Mouse (Mus musculus) intestine, embryonic 15.5 days (tissue): ENCODE results near the gene Ift74. TPM values are rescaled to one million over a fixed set of nuclear protein-coding genes. Genes with fewer than 3 reads are reported as not detected.

ENCODE experiments used
- ATAC-seq: fragments of 200-750 bp; cut with Nextera tagmentation; 2 replicates; pipeline ENCODE4 v1.8.0; 2017; ENCODE audit warnings: moderate TSS enrichment, moderate library complexity
- H3K27ac ChIP-seq: fragments of 300-500 bp; sonication (generic); 2 replicates; pipeline ENCODE4 v1.5.1; 2015; ENCODE audit warnings: mild to moderate bottlenecking, inconsistent platforms
- H3K27me3 ChIP-seq: fragments of 300-500 bp; sonication (generic); replicated peaks from 2 replicates; pipeline ENCODE4 v1.6.1; 2015; ENCODE audit warnings: inconsistent platforms
- H3K36me3 ChIP-seq: fragments of 300-500 bp; sonication (generic); 2 replicates; pipeline ENCODE4 v1.6.1; 2015; ENCODE audit warnings: inconsistent platforms
- H3K4me1 ChIP-seq: fragments of 300-500 bp; sonication (generic); replicated peaks from 2 replicates; pipeline ENCODE4 v1.6.1; 2015; ENCODE audit warnings: inconsistent platforms
- H3K4me2 ChIP-seq: fragments of 300-500 bp; sonication (generic); replicated peaks from 2 replicates; pipeline ENCODE4 v1.6.1; 2015; ENCODE audit warnings: mild to moderate bottlenecking, inconsistent platforms
- H3K4me3 ChIP-seq: fragments of 300-500 bp; sonication (generic); replicated peaks from 2 replicates; pipeline ENCODE4 v1.5.1; 2015; ENCODE audit warnings: inconsistent platforms
- H3K9ac ChIP-seq: fragments of 300-500 bp; sonication (generic); 2 replicates; pipeline ENCODE4 v1.6.1; 2015; ENCODE audit warnings: inconsistent platforms
- H3K9me3 ChIP-seq: fragments of 300-500 bp; sonication (generic); 2 replicates; pipeline ENCODE4 v1.6.1; 2016; ENCODE audit warnings: inconsistent platforms
- WGBS: fragments of 180-500 bp; shearing (Covaris S2); methylation state at CpG from one replicate; pipeline ENCODE4 v1.1.7; 2015; 5-methylcytosine and 5-hydroxymethylcytosine counted together
- microRNA counts: library from miRNA; unstranded; fragments of <30 nt; microRNA quantifications from one replicate; lab custom pipeline; 2016
- polyA plus RNA-seq: library from polyadenylated mRNA; unstranded; fragments of >200 nt; fragmentation: Nextera tagmentation; extraction: Ambion mirVana; gene quantifications from 2 replicates; pipeline ENCODE4 v1.2.1, GENCODE M21; 2015

Ift74 gene
- polyA plus RNA-seq, 1 experiment from 2014 or later: 23.4 TPM

DNA sequence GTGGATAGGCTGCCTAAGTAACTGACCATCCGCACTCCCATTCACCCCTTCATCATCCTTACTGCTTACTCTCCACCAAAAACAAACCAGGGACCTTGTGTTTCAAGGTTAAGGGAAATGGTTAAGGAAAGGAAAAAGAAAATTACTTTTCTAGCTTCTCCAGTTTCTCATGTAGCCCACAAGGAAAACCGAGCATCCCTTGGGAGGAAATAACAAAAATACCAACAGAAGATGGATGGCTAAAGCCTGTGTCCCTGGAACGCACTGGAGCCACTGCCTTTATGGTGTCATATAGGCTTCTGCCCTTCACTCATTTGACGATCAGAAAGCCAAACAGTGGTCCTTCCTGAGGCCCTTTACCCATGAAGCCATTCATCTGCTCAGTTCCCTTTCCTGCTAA, 97.1 kb downstream of the Ift74 start:
- Histone ChIP-seq H3K27ac (no peak overlapping the region), H3K4me2 (no peak overlapping the region), H3K4me1 (no peaks in the 10 kb centered on the region), H3K9ac (no peak overlapping the region), H3K36me3 (no peaks in the 10 kb centered on the region), H3K27me3 (no peaks in the 10 kb centered on the region), H3K9me3 (no peaks in the 10 kb centered on the region), H3K4me3 (no peak overlapping the region)
- WGBS: 72% methylated on average over 4 of the region's 4 CpGs
- ATAC-seq: no peak

DNA sequence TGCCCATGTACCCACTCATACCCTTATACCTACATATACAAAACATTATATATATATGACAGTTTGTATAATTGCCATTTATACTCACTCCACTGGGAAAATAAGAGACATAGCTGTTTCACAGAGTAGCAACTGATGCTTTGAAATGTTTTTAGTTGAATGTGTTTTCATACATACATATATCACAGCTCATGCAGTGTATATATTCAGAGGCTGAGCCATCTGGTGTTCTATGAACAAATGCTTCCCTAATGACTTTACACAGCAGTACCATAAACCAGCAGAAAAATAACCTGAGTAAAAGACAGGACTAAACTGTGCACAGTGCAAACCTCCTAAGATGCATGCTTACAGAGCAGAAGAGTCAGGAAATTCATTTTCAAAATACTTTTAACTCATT, 99.5 kb downstream of the Ift74 start:
- H3K27ac ChIP-seq: no peak overlapping the region
- ATAC-seq: no peak
- no peaks in the 10 kb centered on the region for H3K36me3 ChIP-seq
- H3K4me2 ChIP-seq: no peak overlapping the region
- H3K4me1 ChIP-seq: no peaks in the 10 kb centered on the region
- H3K27me3 ChIP-seq: no peaks in the 10 kb centered on the region
- H3K9me3 ChIP-seq: no peaks in the 10 kb centered on the region
- H3K9ac ChIP-seq: no peak overlapping the region
- no peak overlapping the region for H3K4me3 ChIP-seq

- Histone ChIP-seq H3K9ac (no peak overlapping the region), H3K4me2 (no peak overlapping the region), H3K4me1 (no peaks in the 10 kb centered on the region), H3K36me3 (no peaks in the 10 kb centered on the region), H3K9me3 (no peaks in the 10 kb centered on the region), H3K27ac (no peak overlapping the region), H3K4me3 (no peak overlapping the region), H3K27me3 (no peaks in the 10 kb centered on the region)
- no peak for ATAC-seq
- 36% methylated on average over 6 of the region's 6 CpGs for WGBS
These were observed 100.9 kb downstream of the Ift74 start for GRCm38 (mm10) chr4:94715166-94715565.

GRCm38 (mm10) chr4:94725799-94726198, 111.5 kb downstream of the Ift74 start:
- ATAC-seq: peak; percentile 28; the same call in 1 of the 2 replicates
- H3K4me3 ChIP-seq: no peak overlapping the region
- H3K4me2 ChIP-seq: no peak overlapping the region
- H3K27me3 ChIP-seq: no peaks in the 10 kb centered on the region
- no peaks in the 10 kb centered on the region for H3K9me3 ChIP-seq
- WGBS: 70% methylated on average over 4 of the region's 4 CpGs
- no peak overlapping the region for H3K27ac ChIP-seq
- H3K4me1 ChIP-seq: no peaks in the 10 kb centered on the region
- H3K9ac ChIP-seq: no peak overlapping the region
- no peaks in the 10 kb centered on the region for H3K36me3 ChIP-seq

GRCm38 (mm10) chr4:94732721-94733120, 118.4 kb downstream of the Ift74 start:
- Histone ChIP-seq H3K4me1 (no peaks in the 10 kb centered on the region), H3K9ac (no peak overlapping the region), H3K4me3 (no peak overlapping the region), H3K9me3 (no peaks in the 10 kb centered on the region), H3K4me2 (no peak overlapping the region), H3K27ac (no peak overlapping the region), H3K27me3 (no peaks in the 10 kb centered on the region), H3K36me3 (no peaks in the 10 kb centered on the region)
- no peak for ATAC-seq

DNA sequence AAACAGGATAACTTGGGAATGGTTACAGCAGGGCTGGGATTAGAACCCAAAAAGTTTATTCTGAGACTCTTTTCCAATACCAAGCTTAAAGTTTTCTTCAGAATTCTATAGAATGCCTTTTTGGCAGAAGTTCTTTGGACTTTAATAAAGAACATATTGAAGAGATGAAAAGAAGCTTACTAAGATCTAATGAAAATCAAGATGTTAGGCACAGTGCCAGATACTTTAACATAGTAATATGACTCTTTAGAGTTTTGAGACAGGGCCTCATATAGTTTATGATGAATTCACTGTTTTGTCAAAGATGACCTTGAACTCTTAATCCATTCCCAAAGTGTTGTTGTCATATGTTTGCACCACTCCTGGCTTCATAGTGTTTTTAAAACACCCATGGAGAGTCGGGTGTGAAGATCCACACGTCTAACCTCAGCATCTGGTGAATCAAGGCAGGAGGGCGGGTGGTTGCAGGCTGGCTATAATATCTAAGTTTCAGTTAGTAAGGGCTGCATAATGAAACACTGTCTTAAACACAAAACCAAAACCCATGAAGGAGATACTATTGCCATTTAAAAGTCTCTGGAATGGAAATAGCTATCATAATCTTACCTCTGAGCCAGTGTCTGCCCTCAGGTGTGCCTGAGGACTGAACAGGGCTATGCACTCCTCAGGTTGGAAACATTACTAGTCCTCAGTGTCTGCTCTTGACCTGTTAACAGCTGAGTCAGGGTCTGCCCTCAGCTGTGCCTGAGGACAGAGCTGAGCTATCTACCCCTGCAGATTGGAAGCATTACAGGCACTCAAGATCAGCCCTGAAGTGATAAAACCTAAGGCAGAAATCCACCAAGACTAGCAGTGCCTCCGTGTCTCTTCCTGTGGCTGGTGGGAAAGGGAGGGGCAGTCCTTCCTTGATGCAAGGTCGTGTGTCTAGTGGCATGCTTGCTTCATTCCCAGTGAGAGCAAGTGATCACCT, 123.3 kb downstream of the Ift74 start:
- Histone ChIP-seq H3K4me3 (no peak overlapping the region), H3K36me3 (no peaks in the 10 kb centered on the region), H3K27ac (no peak overlapping the region), H3K4me2 (no peak overlapping the region), H3K4me1 (no peaks in the 10 kb centered on the region; the same call in 1 of the 2 replicates), H3K9ac (no peak overlapping the region), H3K27me3 (no peaks in the 10 kb centered on the region), H3K9me3 (no peaks in the 10 kb centered on the region)
- WGBS: 52% methylated on average over 5 of the region's 5 CpGs
- no peak for ATAC-seq

GRCm38 (mm10) chr4:94738838-94739731, 124.8 kb downstream of the Ift74 start, which contains the start of gene Tek:
TSS of gene Tek (plus strand) at chr4:94739289.
- Histone ChIP-seq H3K4me2 (peak within 1 kb of the TSS; percentile 36), H3K27me3 (no peaks in the 10 kb centered on the region), H3K9me3 (no peaks in the 10 kb centered on the region), H3K4me3 (peak within 1 kb of the TSS; percentile 5), H3K36me3 (no peaks in the 10 kb centered on the region), H3K9ac (no peak within 1 kb of the TSS), H3K27ac (peak within 1 kb of the TSS; percentile 20; the same call in 1 of the 2 replicates), H3K4me1 (no peaks in the 10 kb centered on the region; the same call in 1 of the 2 replicates)
- peak; percentile 31; the same call in 1 of the 2 replicates for ATAC-seq
- WGBS: 42% methylated on average over 16 of the region's 16 CpGs

DNA sequence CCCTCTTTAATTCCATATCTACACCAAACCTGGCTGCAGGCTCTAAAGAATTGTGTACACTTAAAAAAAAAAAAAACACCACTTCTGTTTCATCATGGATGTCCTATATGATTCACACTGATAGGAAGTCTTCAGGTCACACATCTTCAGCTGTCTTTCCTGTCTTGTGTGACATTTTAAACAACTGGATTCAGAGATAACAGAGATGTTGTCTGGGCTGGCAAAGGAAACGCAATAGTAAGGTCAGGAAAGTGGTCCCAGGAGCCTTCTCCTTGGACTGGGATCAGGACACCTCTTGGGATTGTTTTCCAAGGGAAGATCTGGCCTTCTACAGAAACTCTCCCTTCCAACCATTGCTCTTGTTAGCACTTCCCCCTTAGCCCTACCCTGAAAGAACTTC, 127.5 kb downstream of the Ift74 start:
- Histone ChIP-seq H3K4me2 (no peak overlapping the region), H3K4me1 (no peaks in the 10 kb centered on the region; the same call in 1 of the 2 replicates), H3K27me3 (no peaks in the 10 kb centered on the region), H3K9me3 (no peaks in the 10 kb centered on the region), H3K36me3 (no peaks in the 10 kb centered on the region), H3K4me3 (no peak overlapping the region), H3K9ac (no peak overlapping the region), H3K27ac (no peak overlapping the region)
- 68% methylated on average over 1 of the region's 1 CpGs for WGBS
- ATAC-seq: no peak

MicroRNA genes within 50 kb of the gene (microRNA counts, 519-probe panel; counts per million panel counts)
- 2,928 counts per million, percentile 75 among the panel's probes with 10 or more counts for microRNA mmu-miR-872 (lab: Ali Mortazavi, UCI)

Other genes starting within 250 kb of the Ift74 start
- 0.72 TPM in 1 of 2 replicates, not detected in the other for gene Gm10306, start 57.9 kb upstream of the Ift74 start, polyA plus RNA-seq
- gene Caap1, start 57.7 kb upstream of the Ift74 start, polyA plus RNA-seq: 13.7 and 16.3 TPM in 2 replicates
- gene Plaa, start 11.2 kb upstream of the Ift74 start, polyA plus RNA-seq: 58.1 and 62.8 TPM in 2 replicates
- 3.1 and 3.9 TPM in 2 replicates for gene Lrrc19, start 35.7 kb downstream of the Ift74 start, polyA plus RNA-seq
- gene Tek, start 124.8 kb downstream of the Ift74 start, polyA plus RNA-seq: 10.7 and 11.5 TPM in 2 replicates